Mouse (Mus musculus) heart, embryonic 10.5 days (tissue): ENCODE data around the gene Kyat3. TPM values are rescaled to one million over a fixed set of nuclear protein-coding genes. Genes with fewer than 3 reads are reported as not detected.
"Not testable (repeated sequence)": the region's sequence is repeated elsewhere in the genome, so short reads cannot be mapped to it uniquely, and the experiment has no call there.

Experiments
- DNase-seq: peaks from one replicate; pipeline ENCODE4 v3.0.0-alpha.2; 2017; ENCODE audit warnings: low spot score
- H3K27ac ChIP-seq: fragments of 300-500 bp; sonication (generic); 2 replicates; pipeline ENCODE4 v1.5.1; 2016; ENCODE audit warnings: mild to moderate bottlenecking
- H3K27me3 ChIP-seq: fragments of 300-500 bp; sonication (generic); 2 replicates; pipeline ENCODE4 v1.6.1; 2016; ENCODE audit warnings: mild to moderate bottlenecking; ENCODE audit not compliant: poor library complexity, insufficient read depth, severe bottlenecking
- H3K36me3 ChIP-seq: fragments of 300-500 bp; sonication (generic); 2 replicates; pipeline ENCODE4 v1.6.1; 2016; ENCODE audit warnings: mild to moderate bottlenecking, moderate library complexity
- H3K4me1 ChIP-seq: fragments of 300-500 bp; sonication (generic); 2 replicates; pipeline ENCODE4 v1.6.1; 2016; ENCODE audit warnings: mild to moderate bottlenecking
- H3K4me3 ChIP-seq: fragments of 300-500 bp; sonication (generic); 2 replicates; pipeline ENCODE4 v1.5.1; 2016; ENCODE audit warnings: mild to moderate bottlenecking, moderate library complexity
- H3K9me3 ChIP-seq: fragments of 300-500 bp; sonication (generic); 2 replicates; pipeline ENCODE4 v1.6.1; 2016; ENCODE audit warnings: mild to moderate bottlenecking, moderate library complexity
- WGBS: fragments of 180-500 bp; shearing (Covaris S2); methylation state at CpG from one replicate; pipeline ENCODE4 v1.1.7; 2016; 5-methylcytosine and 5-hydroxymethylcytosine counted together
- polyA plus RNA-seq: library from polyadenylated mRNA; unstranded; fragments of >200 nt; fragmentation: Nextera tagmentation; extraction: Ambion mirVana; gene quantifications from 2 replicates; pipeline ENCODE4 v1.2.1, GENCODE M21; 2016

The Kyat3 gene
- polyA plus RNA-seq, 1 experiment from 2014 or later = 11.6 TPM

- peaks cover 6% of the 10 kb centered on the region; the same call in 1 of the 2 replicates for H3K4me1 ChIP-seq
- no peaks in the 10 kb centered on the region; the same call in 1 of the 2 replicates for H3K27me3 ChIP-seq
- H3K9me3 ChIP-seq = no peaks in the 10 kb centered on the region
- WGBS = 86% methylated on average over 5 of the region's 5 CpGs
- H3K4me3 ChIP-seq = no peak overlapping the region
- H3K27ac ChIP-seq = no peak overlapping the region
- DNase-seq = no peak
- H3K36me3 ChIP-seq = peaks cover 10% of the 10 kb centered on the region; the same call in 1 of the 2 replicates
Observed at GRCm38 (mm10) chr3:142711372-142711771, 10.5 kb downstream of the Kyat3 start.

- H3K27ac ChIP-seq, H3K4me3 ChIP-seq, H3K27me3 ChIP-seq, H3K9me3 ChIP-seq, H3K4me1 ChIP-seq, H3K36me3 ChIP-seq, DNase-seq: not testable (repeated sequence)
- WGBS = 94% methylated on average over 18 of the region's 18 CpGs
Observed at GRCm38 (mm10) chr3:142712401-142713040, 11.7 kb downstream of the Kyat3 start.

DNA sequence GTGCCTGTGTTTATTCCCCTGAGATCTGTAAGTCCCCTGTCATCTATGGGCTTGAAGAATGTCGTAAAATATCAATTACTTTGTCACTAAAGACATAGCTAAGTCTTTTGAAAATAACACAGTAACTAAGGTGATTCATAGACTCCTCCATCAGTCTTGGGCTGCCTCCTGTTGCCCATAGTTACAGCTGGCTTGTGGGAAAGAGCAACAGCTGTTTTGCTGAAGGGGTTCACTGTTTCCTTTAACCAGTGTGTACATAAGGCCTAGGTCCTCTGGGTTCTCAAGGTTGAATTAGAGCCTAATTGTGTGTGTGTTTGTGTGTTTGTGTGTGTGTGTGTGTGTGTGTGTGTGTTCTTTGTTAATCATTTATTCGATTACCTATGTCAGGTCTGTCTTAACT lies 24.6 kb downstream of the Kyat3 start:
- no peaks in the 10 kb centered on the region for H3K9me3 ChIP-seq
- DNase-seq = no peak
- H3K4me3 ChIP-seq = no peak overlapping the region
- no peaks in the 10 kb centered on the region for H3K4me1 ChIP-seq
- no peak overlapping the region for H3K27ac ChIP-seq
- 0 out of 2 replicates have a peak, but pooled peaks cover 2% of the 10 kb centered on the region for H3K36me3 ChIP-seq
- 76% methylated on average over 2 of the region's 2 CpGs for WGBS
- H3K27me3 ChIP-seq = no peaks in the 10 kb centered on the region

- Histone ChIP-seq H3K36me3 (0 out of 2 replicates have a peak, but pooled peaks cover under 1% of the 10 kb centered on the region), H3K4me3 (no peak overlapping the region), H3K27me3 (no peaks in the 10 kb centered on the region), H3K9me3 (no peaks in the 10 kb centered on the region), H3K4me1 (no peaks in the 10 kb centered on the region), H3K27ac (no peak overlapping the region)
- WGBS = 87% methylated on average over 22 of the region's 22 CpGs
- no peak for DNase-seq
Observed at GRCm38 (mm10) chr3:142725969-142726672, 25.3 kb downstream of the Kyat3 start.

DNA sequence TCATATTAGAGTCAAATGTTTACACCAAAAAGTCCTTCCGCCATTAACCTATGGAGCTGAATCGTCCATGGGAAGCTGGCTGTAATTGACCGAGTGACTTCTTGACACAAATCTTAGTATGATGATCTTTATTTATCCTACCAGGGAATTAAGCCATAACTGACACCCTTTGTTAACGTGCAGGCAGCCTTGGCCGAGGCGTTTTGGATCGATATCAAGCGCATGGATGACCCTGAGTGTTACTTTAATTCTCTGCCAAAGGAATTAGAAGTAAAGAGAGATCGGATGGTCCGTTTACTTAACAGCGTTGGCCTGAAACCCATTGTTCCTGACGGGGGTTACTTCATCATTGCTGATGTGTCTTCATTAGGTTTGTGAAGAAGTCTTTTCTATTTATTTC lies 33.4 kb downstream of the Kyat3 start:
- no peaks in the 10 kb centered on the region for H3K27me3 ChIP-seq
- no peaks in the 10 kb centered on the region; the same call in 1 of the 2 replicates for H3K36me3 ChIP-seq
- H3K9me3 ChIP-seq = no peaks in the 10 kb centered on the region
- DNase-seq = no peak
- no peak overlapping the region for H3K27ac ChIP-seq
- H3K4me3 ChIP-seq = no peak overlapping the region
- H3K4me1 ChIP-seq = no peaks in the 10 kb centered on the region
- WGBS = 84% methylated on average over 12 of the region's 12 CpGs

- no peaks in the 10 kb centered on the region for H3K9me3 ChIP-seq
- WGBS = 68% methylated on average over 7 of the region's 7 CpGs
- no peaks in the 10 kb centered on the region for H3K27me3 ChIP-seq
- no peak overlapping the region for H3K4me3 ChIP-seq
- no peaks in the 10 kb centered on the region; the same call in 1 of the 2 replicates for H3K36me3 ChIP-seq
- no peak for DNase-seq
- no peak overlapping the region for H3K27ac ChIP-seq
- no peaks in the 10 kb centered on the region for H3K4me1 ChIP-seq
Observed at GRCm38 (mm10) chr3:142740896-142741295, 40.0 kb downstream of the Kyat3 start.

GRCm38 (mm10) chr3:142743973-142744898 lies 43.4 kb downstream of the Kyat3 start:
- 58% methylated on average over 21 of the region's 21 CpGs for WGBS
- no peaks in the 10 kb centered on the region for H3K27me3 ChIP-seq
- H3K4me1 ChIP-seq = no peaks in the 10 kb centered on the region
- H3K9me3 ChIP-seq = no peaks in the 10 kb centered on the region
- no peak for DNase-seq
- no peak overlapping the region for H3K4me3 ChIP-seq
- H3K36me3 ChIP-seq = no peaks in the 10 kb centered on the region
- no peak overlapping the region for H3K27ac ChIP-seq

DNA sequence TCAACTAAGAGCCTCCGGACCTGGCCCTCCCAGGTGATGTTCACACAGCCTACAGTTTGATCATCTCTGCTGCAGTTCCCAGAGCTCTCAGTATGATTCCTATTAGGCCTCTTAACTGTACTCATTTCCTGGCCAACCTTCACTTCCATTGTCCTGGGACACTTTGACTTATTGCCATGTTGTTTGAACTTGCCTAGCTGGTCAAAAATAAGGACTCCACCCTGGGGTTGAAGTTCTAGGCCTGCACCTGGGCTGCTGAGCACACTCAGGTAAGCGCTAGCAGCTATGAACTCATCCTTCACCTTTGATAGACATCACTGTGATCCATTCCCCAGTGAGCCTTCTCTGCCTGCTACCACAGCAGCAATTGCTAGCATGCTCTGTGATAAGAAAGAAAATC lies 44.2 kb downstream of the Kyat3 start:
- WGBS = 92% methylated on average over 2 of the region's 2 CpGs
- DNase-seq = no peak
- H3K9me3 ChIP-seq = no peaks in the 10 kb centered on the region

DNA sequence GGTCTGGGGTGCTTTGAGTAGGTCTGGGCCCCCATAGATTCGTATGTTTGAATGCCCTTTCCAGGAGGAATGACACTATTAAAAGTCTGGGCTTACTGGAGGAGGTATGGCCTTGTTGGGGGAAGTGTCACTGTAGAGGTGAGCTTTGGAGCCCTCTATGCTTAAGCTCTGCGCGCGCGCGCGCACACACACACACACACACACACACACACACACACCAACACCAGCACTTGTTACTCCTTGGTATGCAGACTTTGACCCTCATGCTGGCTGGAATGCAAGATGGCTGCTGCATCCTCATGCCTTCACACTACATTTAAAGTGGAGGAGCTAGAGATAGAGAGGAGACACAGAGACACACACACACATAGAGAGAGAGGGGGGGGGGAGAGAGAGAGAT lies 46.8 kb downstream of the Kyat3 start:
- Histone ChIP-seq H3K27me3 (no peaks in the 10 kb centered on the region), H3K36me3 (no peaks in the 10 kb centered on the region), H3K27ac (no peak overlapping the region), H3K4me1 (no peaks in the 10 kb centered on the region), H3K4me3 (no peak overlapping the region), H3K9me3 (no peaks in the 10 kb centered on the region)
- 95% methylated on average over 7 of the region's 7 CpGs for WGBS
- no peak for DNase-seq

More for the DNA sequence above, 44.2 kb downstream of the Kyat3 start:
- Histone ChIP-seq H3K4me3 (no peak overlapping the region), H3K27ac (no peak overlapping the region), H3K27me3 (no peaks in the 10 kb centered on the region), H3K4me1 (no peaks in the 10 kb centered on the region), H3K36me3 (no peaks in the 10 kb centered on the region)

GRCm38 (mm10) chr3:142749131-142749530 lies 48.3 kb downstream of the Kyat3 start:
- H3K36me3 ChIP-seq = no peaks in the 10 kb centered on the region
- H3K9me3 ChIP-seq = no peaks in the 10 kb centered on the region
- no peaks in the 10 kb centered on the region for H3K4me1 ChIP-seq
- H3K27ac ChIP-seq = no peak overlapping the region
- no peak for DNase-seq
- 77% methylated on average over 16 of the region's 16 CpGs for WGBS
- H3K4me3 ChIP-seq = no peak overlapping the region
- H3K27me3 ChIP-seq = no peaks in the 10 kb centered on the region

DNA sequence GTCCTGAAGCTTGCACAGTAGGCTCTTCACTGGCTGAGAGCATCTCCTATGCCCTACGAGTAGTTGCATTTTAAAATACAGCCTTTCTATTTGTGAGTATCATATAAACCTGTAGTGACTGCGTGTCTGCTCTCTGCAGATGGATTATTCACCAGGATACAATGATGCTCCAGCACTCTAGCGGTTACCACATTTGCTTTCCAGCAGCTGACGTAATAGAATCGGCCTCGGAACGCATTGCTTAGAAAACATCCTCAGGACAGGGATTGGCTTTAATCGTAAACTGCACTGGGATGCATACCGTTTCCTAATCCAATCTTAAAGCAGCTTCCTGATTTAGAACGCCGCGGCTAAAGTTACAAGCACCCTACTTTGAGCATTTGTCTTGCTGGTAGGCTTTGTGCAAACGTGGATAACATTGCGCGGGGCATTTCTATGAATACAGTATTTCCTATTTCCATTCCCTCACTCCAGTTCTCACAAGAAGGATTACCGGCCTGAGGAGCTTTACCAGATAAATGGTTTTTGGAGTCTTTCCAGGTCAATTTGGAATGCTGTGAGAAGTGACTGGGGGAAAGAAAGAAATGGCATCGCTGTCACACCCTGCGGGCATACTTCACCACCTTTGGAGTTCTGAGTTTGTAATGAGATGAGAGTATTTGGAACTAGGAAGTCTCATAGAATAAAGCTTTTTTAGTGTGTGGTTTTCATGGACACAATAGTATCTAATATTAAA lies 54.4 kb downstream of the Kyat3 start:
- no peak overlapping the region for H3K27ac ChIP-seq
- peaks cover 12% of the 10 kb centered on the region for H3K4me1 ChIP-seq
- 78% methylated on average over 18 of the region's 18 CpGs for WGBS
- no peaks in the 10 kb centered on the region for H3K27me3 ChIP-seq
- H3K36me3 ChIP-seq = no peaks in the 10 kb centered on the region
- no peak overlapping the region for H3K4me3 ChIP-seq
- no peaks in the 10 kb centered on the region for H3K9me3 ChIP-seq
- no peak for DNase-seq

DNA sequence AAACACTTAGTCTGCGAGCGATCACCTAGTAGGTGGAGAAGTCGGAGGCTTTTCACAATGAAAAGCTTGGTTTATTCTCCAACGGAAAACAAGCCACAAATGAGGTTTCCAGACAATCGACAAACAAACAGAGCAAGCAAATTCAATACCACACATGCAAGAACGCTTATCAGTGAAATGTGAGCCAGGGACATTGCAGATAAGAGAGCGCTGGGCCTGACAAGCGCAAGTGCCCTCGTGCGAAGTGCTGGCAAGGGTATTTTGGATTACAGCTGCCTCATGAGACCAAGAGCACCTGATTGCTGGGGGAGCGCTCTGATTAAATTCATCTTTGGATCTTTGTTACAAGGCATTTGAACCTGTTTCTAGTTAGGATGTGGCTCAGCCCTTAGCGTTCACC lies 57.0 kb downstream of the Kyat3 start:
- no peak for DNase-seq
- 12% methylated on average over 12 of the region's 12 CpGs for WGBS
- no peaks in the 10 kb centered on the region for H3K27me3 ChIP-seq
- H3K9me3 ChIP-seq = no peaks in the 10 kb centered on the region
- H3K27ac ChIP-seq = 0 out of 2 replicates have a peak overlapping the region, but pooled peaks have one; percentile 24
- H3K36me3 ChIP-seq = no peaks in the 10 kb centered on the region
- H3K4me3 ChIP-seq = peak overlapping the region; percentile 35; the same call in 1 of the 2 replicates
- peaks cover 12% of the 10 kb centered on the region for H3K4me1 ChIP-seq
